ENCODE assay signal across 15 mouse cellular contexts in the genomic region with DNA sequence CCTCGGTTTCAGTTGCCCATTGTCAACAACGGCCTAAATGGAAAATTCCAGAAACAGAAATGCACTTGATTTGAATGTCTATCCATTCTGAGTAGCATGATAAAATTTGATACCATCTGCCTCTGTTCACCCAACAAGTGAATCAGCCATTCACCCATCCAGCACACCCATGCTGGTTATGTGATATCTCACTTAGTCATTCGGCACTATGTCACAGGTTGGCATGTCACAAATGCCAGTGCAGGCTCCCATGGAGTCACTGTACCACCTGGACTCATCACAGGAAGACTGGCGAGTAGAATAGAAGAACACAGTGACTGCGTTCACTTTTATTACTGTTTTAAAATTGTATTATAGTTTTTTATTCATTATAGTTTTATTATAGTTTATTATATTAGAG. TPM values are rescaled to one million over a fixed set of nuclear protein-coding genes. Genes with fewer than 3 reads are reported as not detected.
"Had no signal": no experiment of that assay in that cellular context is flagged by ENCODE, and none has a peak within 500 bp of the region (broad histone marks: within the 10 kb centered on the region; RNA-seq: fewer than 3 reads in every experiment).

No protein-coding gene starts in this region.

- ATAC-seq: midbrain, embryonic 16.5 days had no signal

- DNase-seq: lung, embryonic 14.5 days; lung, postnatal 10 days; lung, postnatal 4 days; midbrain, embryonic 14.5 days; retina, postnatal 1 day; right cerebral cortex, adult 18-20 months; right cerebral cortex, postnatal 25 days; right cerebral cortex, postnatal 4 days; spleen, adult 18-20 months; thymus, adult 18-20 months; thymus, postnatal 14 days; thymus, postnatal 36 days had no signal

RNA-seq across cellular contexts. Expression of a gene that starts 18.3 kb away (rescaled TPM):
- total RNA-seq: megakaryocyte, adult 5-6 weeks; megakaryocyte-erythroid progenitor cell, adult 5-6 weeks had no signal
